In genomic region chr6:30657279-30657678, GRCm38 (mm10) we compare ENCODE assay signal across 19 mouse cellular contexts. TPM values are rescaled to one million over a fixed set of nuclear protein-coding genes. Genes with fewer than 3 reads are reported as not detected.
DNase-seq lines count a peak whose midpoint lies in the region; ATAC-seq lines count a peak whose summit lies in the region.
"Had no signal": no experiment of that assay in that cellular context is flagged by ENCODE, and none has a peak within 500 bp of the region (broad histone marks: within the 10 kb centered on the region; RNA-seq: fewer than 3 reads in every experiment).

No protein-coding gene starts in this region.

- H3K36me3 ChIP-seq in kidney, embryonic 14.5 days (ENCODE audit: control insufficient read depth, insufficient read depth, low read length) = peaks cover 3% of the 10 kb centered on the region; the same call in 1 of the 2 replicates
- peaks cover 54% of the 10 kb centered on the region for H3K36me3 ChIP-seq in limb, embryonic 10.5 days
- H3K36me3 ChIP-seq: neural tube, embryonic 13.5 days had no signal

- 79% methylated on average over 12 of the region's 12 CpGs for WGBS in kidney, embryonic 14.5 days
- WGBS in limb, embryonic 10.5 days = 96% methylated on average over 12 of the region's 12 CpGs

- peaks cover 36% of the 10 kb centered on the region for H3K4me1 ChIP-seq in kidney, embryonic 14.5 days (ENCODE audit: control insufficient read depth, insufficient read depth, low read length)
- peaks cover 76% of the 10 kb centered on the region for H3K4me1 ChIP-seq in limb, embryonic 10.5 days

- H3K9ac ChIP-seq in kidney, embryonic 14.5 days (ENCODE audit: low read depth, low read length) = no peak overlapping the region
- H3K9ac ChIP-seq: neural tube, embryonic 13.5 days had no signal

- ATAC-seq in kidney, embryonic 14.5 days (ENCODE audit: low FRiP score, low TSS enrichment) = no peak
- ATAC-seq in activated CD4-positive, CD25-positive, alpha-beta regulatory T cell, adult 4 months = peak; percentile 52
- ATAC-seq: hindbrain, postnatal 0 days had no signal

- intact Hi-C loops in heart, postnatal 10 days (cut with DNase I) = no loop called here

- no peak for DNase-seq in kidney, postnatal 36 days
- peak; percentile 63 for DNase-seq in CD4-positive helper T cell, adult 2 months (ENCODE audit: low read depth, low spot score)
- DNase-seq in limb, embryonic 10.5 days (ENCODE audit: low spot score) = no peak
- DNase-seq in heart, postnatal 10 days = no peak
- DNase-seq in left cerebral cortex, adult 11 months (ENCODE audit: low spot score) = no peak
- DNase-seq: cerebellum, adult 9-11 months; heart, adult 2 months; heart, postnatal 14 days; kidney, postnatal 4 days; liver had no signal

- no peaks in the 10 kb centered on the region for H3K9me3 ChIP-seq in kidney, embryonic 14.5 days (ENCODE audit: control insufficient read depth, low read length)
- no peaks in the 10 kb centered on the region for H3K9me3 ChIP-seq in limb, embryonic 10.5 days (replicated peaks)
- H3K9me3 ChIP-seq: neural tube, embryonic 13.5 days had no signal

- no peak overlapping the region for H3K4me2 ChIP-seq in kidney, embryonic 14.5 days (replicated peaks; ENCODE audit: low read depth, low read length)
- H3K4me2 ChIP-seq: neural tube, embryonic 13.5 days had no signal

- H3K27ac ChIP-seq in kidney, embryonic 14.5 days (ENCODE audit: low read depth, low read length) = peak overlapping the region; percentile 66; the same call in 1 of the 2 replicates
- peak overlapping the region; percentile 89 for H3K27ac ChIP-seq in limb, embryonic 10.5 days
- H3K27ac ChIP-seq: heart, adult 2 months; hindbrain, postnatal 0 days; neural tube, embryonic 13.5 days had no signal

- H3K27me3 ChIP-seq in kidney, embryonic 14.5 days (ENCODE audit: control insufficient read depth, insufficient read depth, low read length) = no peaks in the 10 kb centered on the region
- H3K27me3 ChIP-seq in limb, embryonic 10.5 days (ENCODE audit: low read depth, poor library complexity, severe bottlenecking) = no peaks in the 10 kb centered on the region
- H3K27me3 ChIP-seq: neural tube, embryonic 13.5 days had no signal

- no peak overlapping the region for H3K4me3 ChIP-seq in kidney, embryonic 14.5 days (ENCODE audit: low read length)
- H3K4me3 ChIP-seq in limb, embryonic 10.5 days = no peak overlapping the region
- H3K4me3 ChIP-seq: heart, adult 2 months; neural tube, embryonic 13.5 days had no signal

RNA-seq across cellular contexts. Expression of gene Cpa1, which starts 18.3 kb away (rescaled TPM):
- polyA plus RNA-seq in kidney, embryonic 14.5 days (2014; fragmentation: Nextera tagmentation; extraction: Ambion mirVana) = 1.8 and 2.0 TPM in 2 replicates
- polyA plus RNA-seq in activated CD4-positive, CD25-positive, alpha-beta regulatory T cell, adult 4 months (2017; shearing (Covaris generic)) = not detected
- polyA plus RNA-seq in limb, embryonic 10.5 days (2016; fragmentation: Nextera tagmentation; extraction: Ambion mirVana) = 0.38 TPM in 2 replicates
- total RNA-seq in heart, postnatal 10 days (2021) = 1 to 10 TPM; 3.2 to 3.4 TPM
- total RNA-seq: gastrocnemius, adult 8-10 months; layer of hippocampus, postnatal 25 days; megakaryocyte, adult 5-6 weeks had no signal

RNA-seq across cellular contexts. Expression of gene Cep41, which starts 36.3 kb away (rescaled TPM):
- 31.2 and 31.8 TPM in 2 replicates for polyA plus RNA-seq in kidney, embryonic 14.5 days (2014; fragmentation: Nextera tagmentation; extraction: Ambion mirVana)
- polyA plus RNA-seq in activated CD4-positive, CD25-positive, alpha-beta regulatory T cell, adult 4 months (2017; shearing (Covaris generic)) = 1 to 10 TPM; 7.4 to 7.7 TPM
- 28.8 and 33.1 TPM in 2 replicates for polyA plus RNA-seq in limb, embryonic 10.5 days (2016; fragmentation: Nextera tagmentation; extraction: Ambion mirVana)
- 1 to 10 TPM; 2.3 to 4.1 TPM for total RNA-seq in heart, postnatal 10 days (2021)

RNA-seq across cellular contexts. Expression of gene Cpa5, which starts 46.5 kb away (rescaled TPM):
- polyA plus RNA-seq in kidney, embryonic 14.5 days (2014; fragmentation: Nextera tagmentation; extraction: Ambion mirVana) = 0.57 and 1.0 TPM in 2 replicates
- polyA plus RNA-seq in activated CD4-positive, CD25-positive, alpha-beta regulatory T cell, adult 4 months (2017; shearing (Covaris generic)) = not detected
- polyA plus RNA-seq in limb, embryonic 10.5 days (2016; fragmentation: Nextera tagmentation; extraction: Ambion mirVana) = 0.23 and 0.35 TPM in 2 replicates
- total RNA-seq in heart, postnatal 10 days (2021) = not detected
- total RNA-seq: adrenal gland, postnatal 4 days; gastrocnemius, adult 8-10 months; heart, adult 2 months; heart, postnatal 14 days; hindbrain, postnatal 0 days; layer of hippocampus, postnatal 25 days; megakaryocyte, adult 5-6 weeks had no signal
- polyA plus RNA-seq: heart, adult 2 months; hindbrain, postnatal 0 days; lung, embryonic 16.5 days; neural tube, embryonic 13.5 days had no signal
